Mouse (Mus musculus) heart, embryonic 14.5 days (tissue): ENCODE measurements around the gene Fyn. TPM values are rescaled to one million over a fixed set of nuclear protein-coding genes. Genes with fewer than 3 reads are reported as not detected.

Experiments
- ATAC-seq: fragments of 200-750 bp; cut with Nextera tagmentation; 2 replicates; pipeline ENCODE4 v1.8.0; 2017; ENCODE audit warnings: low read depth, moderate TSS enrichment; ENCODE audit not compliant: insufficient number of reproducible peaks, insufficient read depth, low FRiP score
- H3K27ac ChIP-seq, 2 experiments: fragments of 200-500 bp in 1 of 2; fragments of 300-500 bp in 1 of 2; sonication (generic) in 1 of 2; replicated peaks in 1 of 2; 2 replicates each; pipeline ENCODE4 v1.5.1; 2012 to 2014; ENCODE audit warnings: low read depth in 2 of 2, low read length in 2 of 2, control low read depth in 1 of 2, mild to moderate bottlenecking in 1 of 2, mixed read lengths in 1 of 2; ENCODE audit not compliant: control insufficient read depth in 1 of 2, insufficient read depth in 1 of 2
- H3K27me3 ChIP-seq: fragments of 300-500 bp; sonication (generic); 2 replicates; pipeline ENCODE4 v1.6.1; 2014; ENCODE audit warnings: mild to moderate bottlenecking, low read length, control low read depth; ENCODE audit not compliant: control insufficient read depth, insufficient read depth
- H3K36me3 ChIP-seq: fragments of 300-500 bp; sonication (generic); 2 replicates; pipeline ENCODE4 v1.6.1; 2014; ENCODE audit warnings: mild to moderate bottlenecking, control low read depth, low read length, mixed read lengths; ENCODE audit not compliant: control insufficient read depth, insufficient read depth
- H3K4me1 ChIP-seq, 2 experiments: fragments of 200-500 bp in 1 of 2; fragments of 300-500 bp in 1 of 2; sonication (generic) in 1 of 2; 2 replicates each; pipeline ENCODE4 v1.6.1; 2012 to 2014; ENCODE audit warnings: low read length in 2 of 2, control low read depth in 1 of 2, mixed read lengths in 1 of 2; ENCODE audit not compliant: control insufficient read depth in 2 of 2, insufficient read depth in 2 of 2
- H3K4me2 ChIP-seq: fragments of 300-500 bp; sonication (generic); 2 replicates; pipeline ENCODE4 v1.6.1; 2014; ENCODE audit warnings: mild to moderate bottlenecking, low read length
- H3K4me3 ChIP-seq, 2 experiments: fragments of 200-500 bp in 1 of 2; fragments of 300-500 bp in 1 of 2; sonication (generic) in 1 of 2; 2 replicates each; pipeline ENCODE4 v1.5.1; 2012 to 2014; ENCODE audit warnings: low read length in 2 of 2, mild to moderate bottlenecking in 2 of 2, control low read depth in 1 of 2, low read depth in 1 of 2, moderate library complexity in 1 of 2; ENCODE audit not compliant: control insufficient read depth in 1 of 2, insufficient read depth in 1 of 2
- H3K9ac ChIP-seq: fragments of 300-500 bp; sonication (generic); 2 replicates; pipeline ENCODE4 v1.6.1; 2014; ENCODE audit warnings: mild to moderate bottlenecking, low read length
- H3K9me3 ChIP-seq: fragments of 300-500 bp; sonication (generic); 2 replicates; pipeline ENCODE4 v1.6.1; 2016; ENCODE audit warnings: low read length, control low read depth; ENCODE audit not compliant: control insufficient read depth
- WGBS: fragments of 180-500 bp; shearing (Covaris S2); extraction: QIAGEN DNeasy Blood & Tissue Kit; methylation state at CpG from one replicate; pipeline ENCODE4 v1.1.7; 2014; 5-methylcytosine and 5-hydroxymethylcytosine counted together
- polyA plus RNA-seq: library from polyadenylated mRNA; unstranded; fragments of >200 nt; fragmentation: Nextera tagmentation; extraction: Ambion mirVana; gene quantifications from 2 replicates; pipeline ENCODE4 v1.2.1, GENCODE M21; 2014

The Fyn gene
- polyA plus RNA-seq, 1 experiment from 2014 or later: 20.3 TPM

DNA sequence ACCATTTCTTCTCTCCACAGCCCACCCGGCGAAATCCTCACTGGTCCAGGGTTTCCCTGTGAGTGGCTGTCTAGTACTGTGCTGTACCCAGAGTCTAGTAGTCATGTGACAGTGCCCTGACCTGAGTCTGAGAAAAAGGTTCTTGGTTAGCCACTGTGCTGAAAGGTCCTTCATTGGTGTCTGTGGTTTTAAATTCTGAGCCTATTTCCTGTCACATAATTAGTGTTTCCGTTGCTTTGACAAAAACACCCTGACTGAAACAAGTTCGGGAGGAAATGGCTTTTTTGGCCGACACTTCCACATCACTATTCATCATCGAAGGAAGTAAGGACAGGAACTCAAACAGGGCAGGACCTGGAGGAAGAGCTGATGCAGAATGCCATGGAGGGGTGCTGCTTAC lies 33.8 kb downstream of the Fyn start:
- no peak for ATAC-seq
- Histone ChIP-seq H3K9me3 (peaks cover 6% of the 10 kb centered on the region; the same call in 1 of the 2 replicates), H3K4me2 (no peak overlapping the region), H3K27ac (no peak overlapping the region), H3K27me3 (no peaks in the 10 kb centered on the region), H3K9ac (no peak overlapping the region), H3K4me1 (peaks cover 14 to 35% of the 10 kb centered on the region in 2 experiments), H3K36me3 (no peaks in the 10 kb centered on the region; the same call in 1 of the 2 replicates), H3K4me3 (no peak overlapping the region)
- WGBS: 83% methylated on average over 6 of the region's 6 CpGs

DNA sequence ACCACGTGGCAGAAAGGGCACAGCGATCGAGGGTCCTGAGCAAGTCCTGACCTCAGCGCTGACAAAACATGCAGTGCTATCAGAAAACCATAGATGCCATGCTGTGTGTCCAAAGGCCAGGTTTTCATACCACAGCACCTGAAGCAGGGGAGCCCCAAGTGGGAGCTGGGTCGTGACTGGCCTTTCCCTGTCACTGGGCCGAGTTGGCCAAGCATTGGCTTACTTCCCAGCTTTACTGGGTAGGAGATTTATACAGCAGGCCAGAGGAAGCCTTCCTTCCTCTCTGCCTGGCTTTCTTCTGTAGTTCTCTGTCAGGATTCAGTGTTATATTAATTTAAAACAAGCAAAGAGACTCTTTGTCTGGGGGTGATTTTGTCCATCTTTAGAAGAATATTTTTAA lies 35.1 kb downstream of the Fyn start:
- no peaks in the 10 kb centered on the region; the same call in 1 of the 2 replicates for H3K36me3 ChIP-seq
- H3K4me2 ChIP-seq: no peak overlapping the region
- no peak for ATAC-seq
- H3K27ac ChIP-seq: no peak overlapping the region
- peaks cover 14 to 37% of the 10 kb centered on the region in 2 experiments for H3K4me1 ChIP-seq
- no peaks in the 10 kb centered on the region for H3K27me3 ChIP-seq
- 71% methylated on average over 6 of the region's 6 CpGs for WGBS
- H3K4me3 ChIP-seq: no peak overlapping the region
- H3K9ac ChIP-seq: no peak overlapping the region
- peaks cover 6% of the 10 kb centered on the region; the same call in 1 of the 2 replicates for H3K9me3 ChIP-seq

DNA sequence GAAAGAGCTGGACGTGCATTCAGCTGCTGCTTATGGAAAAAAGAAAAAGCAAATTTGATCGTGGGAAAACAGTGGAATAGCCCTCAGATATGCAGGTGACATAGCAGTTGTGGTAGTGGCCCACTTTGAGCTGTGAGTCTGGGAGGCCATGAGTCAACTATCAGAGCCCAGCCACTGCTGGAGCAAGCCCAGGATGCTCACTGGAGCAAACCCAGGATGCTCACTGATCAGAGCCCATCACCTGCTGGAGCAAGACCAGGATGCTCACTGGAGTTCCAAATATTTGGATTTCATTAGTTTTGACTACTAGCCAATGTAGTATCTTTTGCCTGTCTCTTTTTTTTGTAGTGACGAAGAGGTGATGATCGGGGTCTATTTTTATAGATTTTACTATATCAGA lies 35.5 kb downstream of the Fyn start:
- no peak overlapping the region for H3K4me3 ChIP-seq
- peaks cover 14 to 37% of the 10 kb centered on the region in 2 experiments for H3K4me1 ChIP-seq
- no peak for ATAC-seq
- H3K36me3 ChIP-seq: no peaks in the 10 kb centered on the region
- no peak overlapping the region for H3K9ac ChIP-seq
- WGBS: 78% methylated on average over 4 of the region's 4 CpGs
- no peak overlapping the region for H3K4me2 ChIP-seq
- H3K27me3 ChIP-seq: no peaks in the 10 kb centered on the region
- peaks cover 6% of the 10 kb centered on the region; the same call in 1 of the 2 replicates for H3K9me3 ChIP-seq
- H3K27ac ChIP-seq: no peak overlapping the region

DNA sequence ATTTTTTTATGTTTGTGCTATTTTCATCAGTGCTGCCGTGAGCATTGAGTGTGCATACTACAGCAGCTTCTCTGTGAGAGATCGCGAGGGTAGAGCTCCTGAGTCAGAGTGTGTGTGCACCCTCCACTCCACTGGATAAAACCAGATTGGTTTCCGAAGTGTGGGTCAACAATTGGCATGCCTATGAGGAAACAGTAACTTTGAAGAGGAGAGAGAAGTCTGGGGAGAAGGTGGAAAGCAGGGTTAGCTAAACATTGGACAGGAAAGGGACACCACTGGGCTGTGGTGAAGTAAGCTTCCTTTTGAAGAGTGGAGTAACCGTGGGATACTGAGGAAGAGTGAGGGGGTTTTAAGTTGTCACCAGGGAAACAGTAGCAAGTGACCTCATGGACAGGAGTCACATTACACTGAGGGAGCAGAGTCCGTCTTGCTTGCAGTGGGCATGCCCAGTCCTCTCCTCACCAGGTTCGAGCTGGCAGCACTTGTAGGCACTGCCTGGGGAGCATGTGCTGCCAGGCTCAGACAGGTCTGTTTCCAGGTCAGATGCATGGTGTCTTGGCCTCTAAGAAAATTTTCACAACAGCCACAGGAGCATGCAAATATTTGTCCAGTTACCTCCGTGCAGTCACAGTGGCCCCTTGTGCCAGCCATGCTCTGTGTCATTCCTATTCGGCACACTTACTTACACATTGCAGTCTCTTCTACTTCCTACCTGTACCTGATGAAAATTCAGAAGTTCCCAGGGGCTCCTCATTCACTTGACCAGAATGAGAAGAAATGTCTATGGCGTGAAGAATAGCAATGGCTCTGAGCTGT lies 37.5 kb downstream of the Fyn start:
- ATAC-seq: peak; percentile 31
- H3K9ac ChIP-seq: no peak overlapping the region
- WGBS: 44% methylated on average over 10 of the region's 10 CpGs
- peaks cover 6% of the 10 kb centered on the region; the same call in 1 of the 2 replicates for H3K9me3 ChIP-seq
- H3K27me3 ChIP-seq: no peaks in the 10 kb centered on the region
- no peaks in the 10 kb centered on the region for H3K36me3 ChIP-seq
- H3K4me3 ChIP-seq: no peak overlapping the region
- peak overlapping the region in 1 of 2 experiments; percentile 25; a peak in 1 of 4 replicates for H3K27ac ChIP-seq
- peak overlapping the region; percentile 5 for H3K4me2 ChIP-seq
- H3K4me1 ChIP-seq: peaks cover 20 to 51% of the 10 kb centered on the region in 2 experiments

DNA sequence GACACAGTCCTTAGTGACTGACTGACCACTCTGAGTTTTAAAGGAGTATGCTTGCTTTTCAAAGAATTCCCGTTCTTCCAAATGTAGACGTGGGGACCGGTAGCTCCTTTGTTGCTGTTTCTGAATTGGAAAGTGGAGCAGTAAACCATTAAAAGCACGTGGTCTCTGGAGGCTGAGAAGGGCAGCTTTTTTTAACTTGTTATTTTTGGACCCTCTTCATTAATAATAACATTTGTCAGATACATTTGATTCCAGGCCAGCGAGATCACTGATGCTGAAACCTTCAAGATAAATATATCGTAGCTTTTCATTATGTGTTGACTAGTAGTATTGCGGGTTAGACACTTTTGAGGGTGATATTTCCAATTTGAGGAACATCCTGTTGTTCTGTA lies 38.1 kb downstream of the Fyn start:
- Histone ChIP-seq H3K4me2 (peak overlapping the region; percentile 5), H3K9ac (no peak overlapping the region; the same call in 1 of the 2 replicates), H3K4me3 (no peak overlapping the region), H3K9me3 (peaks cover 6% of the 10 kb centered on the region; the same call in 1 of the 2 replicates), H3K27ac (no peak overlapping the region), H3K4me1 (peaks cover 20 to 55% of the 10 kb centered on the region in 2 experiments), H3K27me3 (no peaks in the 10 kb centered on the region), H3K36me3 (no peaks in the 10 kb centered on the region)
- 14% methylated on average over 7 of the region's 7 CpGs for WGBS
- ATAC-seq: no peak

DNA sequence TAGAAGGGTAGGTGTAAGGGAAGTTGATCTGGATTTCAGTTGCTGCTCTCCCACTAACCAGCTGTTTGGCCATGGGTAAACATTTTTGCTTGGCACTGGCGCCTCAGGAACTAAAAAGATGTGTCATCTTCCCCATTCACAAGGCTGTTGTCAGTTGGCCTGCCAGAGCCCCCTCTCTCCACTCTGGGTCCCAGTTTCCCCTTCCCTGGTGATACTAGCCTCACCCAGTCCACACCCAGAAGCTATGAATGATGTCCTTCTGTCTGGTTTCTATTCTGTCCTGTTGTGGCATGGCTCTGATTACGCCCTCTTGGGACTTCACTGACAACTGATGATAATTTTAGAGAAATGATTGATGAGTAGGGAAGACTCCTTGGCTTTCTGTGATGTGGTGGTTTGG lies 38.9 kb downstream of the Fyn start:
- Histone ChIP-seq H3K9ac (no peak overlapping the region), H3K36me3 (no peaks in the 10 kb centered on the region), H3K4me2 (no peak overlapping the region), H3K27ac (no peak overlapping the region), H3K4me3 (no peak overlapping the region), H3K27me3 (no peaks in the 10 kb centered on the region), H3K9me3 (peaks cover 5% of the 10 kb centered on the region; the same call in 1 of the 2 replicates), H3K4me1 (peaks cover 27 to 63% of the 10 kb centered on the region in 2 experiments)
- ATAC-seq: no peak
- 90% methylated on average over 2 of the region's 2 CpGs for WGBS

DNA sequence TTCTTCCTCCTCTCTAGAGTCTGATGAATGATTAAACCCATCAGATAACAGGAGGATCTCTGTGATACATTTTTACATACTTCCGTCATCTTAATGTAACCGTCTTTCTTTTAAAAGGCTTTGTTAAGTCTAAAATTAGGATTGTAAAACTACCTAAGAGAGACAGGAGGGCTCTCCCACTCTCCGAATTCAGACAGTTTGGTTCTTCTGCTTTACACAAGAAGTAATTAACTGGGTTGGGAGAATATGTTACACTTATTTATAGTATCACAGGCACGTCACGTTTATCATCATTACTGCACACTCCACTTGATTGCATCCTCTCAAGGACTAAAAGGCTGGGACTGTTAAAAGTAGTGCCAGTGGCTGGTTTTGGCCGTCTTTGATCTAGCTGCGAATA lies 40.9 kb downstream of the Fyn start:
- no peak overlapping the region for H3K9ac ChIP-seq
- H3K4me2 ChIP-seq: no peak overlapping the region
- no peaks in the 10 kb centered on the region for H3K9me3 ChIP-seq
- no peaks in the 10 kb centered on the region for H3K27me3 ChIP-seq
- no peak overlapping the region for H3K4me3 ChIP-seq
- H3K27ac ChIP-seq: no peak overlapping the region
- WGBS: 50% methylated on average over 7 of the region's 7 CpGs
- H3K4me1 ChIP-seq: peaks cover 29 to 58% of the 10 kb centered on the region in 2 experiments
- H3K36me3 ChIP-seq: no peaks in the 10 kb centered on the region
- no peak for ATAC-seq
